ENCODE assay signal across 16 mouse cellular contexts in genomic region chrX:158373219-158373618, GRCm38 (mm10).
"Had no signal": no experiment of that assay in that cellular context is flagged by ENCODE, and none has a peak within 500 bp of the region (broad histone marks: within the 10 kb centered on the region; RNA-seq: fewer than 3 reads in every experiment).

No protein-coding gene starts in this region.

- H3K9ac ChIP-seq: liver, embryonic 15.5 days; neural tube, embryonic 12.5 days had no signal

- DNase-seq: kidney, postnatal 25 days; lung, adult 2 months; lung, postnatal 36 days; midbrain, embryonic 14.5 days; right cerebral cortex, postnatal 4 days; spleen, adult 18-20 months; thymus, adult 18-20 months; thymus, postnatal 25 days had no signal

- H3K4me2 ChIP-seq: liver, embryonic 11.5 days; liver, embryonic 15.5 days; neural tube, embryonic 12.5 days had no signal

- ATAC-seq: lung, postnatal 0 days had no signal

- H3K27ac ChIP-seq: left cerebral cortex, adult 2 months; limb, embryonic 10.5 days; liver, embryonic 15.5 days; midbrain, embryonic 10.5 days; neural tube, embryonic 12.5 days had no signal

- H3K4me1 ChIP-seq: limb, embryonic 10.5 days; liver, embryonic 15.5 days; midbrain, embryonic 10.5 days; neural tube, embryonic 12.5 days had no signal

- H3K36me3 ChIP-seq: limb, embryonic 10.5 days; liver, embryonic 15.5 days; midbrain, embryonic 10.5 days; neural tube, embryonic 12.5 days had no signal

- H3K27me3 ChIP-seq: liver, embryonic 15.5 days; neural tube, embryonic 12.5 days had no signal

- H3K9me3 ChIP-seq: limb, embryonic 10.5 days; liver, embryonic 15.5 days; midbrain, embryonic 10.5 days; neural tube, embryonic 12.5 days had no signal

- H3K4me3 ChIP-seq: left cerebral cortex, adult 2 months; limb, embryonic 10.5 days; liver, embryonic 15.5 days; midbrain, embryonic 10.5 days; myocyte; neural tube, embryonic 12.5 days had no signal
